8 mouse cellular contexts compared by ENCODE assay signal in genomic region chr1:185203196-185203908, GRCm38 (mm10). TPM values are rescaled to one million over a fixed set of nuclear protein-coding genes. Genes with fewer than 3 reads are reported as not detected.
A peak's percentile ranks its signal among the peaks of the same experiment; 100 is the strongest.
DNase-seq lines count a peak whose midpoint lies in the region; ATAC-seq and TF ChIP-seq lines count a peak whose summit lies in the region.

No protein-coding gene starts in this region.

- ATAC-seq in heart, embryonic 11.5 days (replicated peaks; ENCODE audit: insufficient number of reproducible peaks, low FRiP score, low TSS enrichment): 0 out of 2 replicates have a peak, but pooled peaks have one; percentile 6
- ATAC-seq in kidney, embryonic 16.5 days (ENCODE audit: low FRiP score, low TSS enrichment): no peak; the same call in 1 of the 2 replicates
- no peak for ATAC-seq in stomach, embryonic 16.5 days (ENCODE audit: insufficient read depth, low FRiP score)

- TF ChIP-seq POLR2A in cortical plate, adult 2 months (IDR thresholded peaks at IDR 0.05; ENCODE audit: extremely low read depth, insufficient read depth, low read length): no peak

- 7% methylated on average over 23 of the region's 23 CpGs for WGBS in heart, embryonic 11.5 days (ENCODE audit: insufficient replicate concordance)
- 3% methylated on average over 23 of the region's 23 CpGs for WGBS in kidney, embryonic 16.5 days
- 2% methylated on average over 23 of the region's 23 CpGs for WGBS in stomach, embryonic 16.5 days

- H3K4me3 ChIP-seq in cortical plate, adult 2 months (ENCODE audit: insufficient read depth, low read length): peak overlapping the region; percentile 92
- H3K4me3 ChIP-seq in heart, embryonic 11.5 days (ENCODE audit: low read depth, low read length): peak overlapping the region; percentile 85
- peak overlapping the region; percentile 95 for H3K4me3 ChIP-seq in kidney, embryonic 16.5 days (ENCODE audit: low read length)
- peak overlapping the region; percentile 91 for H3K4me3 ChIP-seq in stomach, embryonic 16.5 days (replicated peaks; ENCODE audit: low read length)

- peak overlapping the region; percentile 87 for H3K9ac ChIP-seq in heart, embryonic 11.5 days (ENCODE audit: low read depth, low read length)
- peak overlapping the region; percentile 94 for H3K9ac ChIP-seq in kidney, embryonic 16.5 days (replicated peaks; ENCODE audit: low read length)
- peak overlapping the region; percentile 93 for H3K9ac ChIP-seq in stomach, embryonic 16.5 days (ENCODE audit: low read length)

- DNase-seq in thymus, postnatal 0 days (ENCODE audit: low spot score): peak; percentile 29
- DNase-seq in thymus, adult 18-20 months: no peak
- DNase-seq in lung, postnatal 4 days: peak; percentile 49 to 51
- no peak for DNase-seq in T-cell, adult 2 months (ENCODE audit: low spot score)

- TF ChIP-seq CTCF in cortical plate, adult 2 months (IDR thresholded peaks at IDR 0.05; ENCODE audit: extremely low read depth, insufficient read depth, low read length): no peak

- H3K27ac ChIP-seq in cortical plate, adult 2 months (ENCODE audit: insufficient read depth, low read length): peak overlapping the region; percentile 9; the same call in 1 of the 2 replicates
- H3K27ac ChIP-seq in heart, embryonic 11.5 days (ENCODE audit: low read depth, low read length): peak overlapping the region; percentile 86
- peak overlapping the region; percentile 84 for H3K27ac ChIP-seq in kidney, embryonic 16.5 days (ENCODE audit: low read length)
- peak overlapping the region; percentile 84 for H3K27ac ChIP-seq in stomach, embryonic 16.5 days (ENCODE audit: low read length)

- H3K9me3 ChIP-seq in heart, embryonic 11.5 days (replicated peaks; ENCODE audit: control insufficient read depth, low read length): no peaks in the 10 kb centered on the region
- H3K9me3 ChIP-seq in kidney, embryonic 16.5 days (ENCODE audit: low read length): no peaks in the 10 kb centered on the region
- no peaks in the 10 kb centered on the region for H3K9me3 ChIP-seq in stomach, embryonic 16.5 days (replicated peaks; ENCODE audit: control insufficient read depth, low read length)

- H3K27me3 ChIP-seq in heart, embryonic 11.5 days (ENCODE audit: control insufficient read depth, insufficient read depth, low read length): no peaks in the 10 kb centered on the region
- no peaks in the 10 kb centered on the region for H3K27me3 ChIP-seq in kidney, embryonic 16.5 days (ENCODE audit: insufficient read depth, low read length)
- no peaks in the 10 kb centered on the region for H3K27me3 ChIP-seq in stomach, embryonic 16.5 days (ENCODE audit: control insufficient read depth, insufficient read depth, low read length)

- H3K36me3 ChIP-seq in heart, embryonic 11.5 days (ENCODE audit: control insufficient read depth, insufficient read depth, low read length): no peaks in the 10 kb centered on the region
- 0 out of 2 replicates have a peak, but pooled peaks cover 2% of the 10 kb centered on the region for H3K36me3 ChIP-seq in kidney, embryonic 16.5 days (ENCODE audit: insufficient read depth, low read length)
- H3K36me3 ChIP-seq in stomach, embryonic 16.5 days (ENCODE audit: control insufficient read depth, insufficient read depth, low read length): no peaks in the 10 kb centered on the region

- H3K4me1 ChIP-seq in cortical plate, adult 2 months (ENCODE audit: control insufficient read depth, insufficient read depth, low read length): peaks cover 4% of the 10 kb centered on the region; the same call in 1 of the 2 replicates
- peaks cover 14% of the 10 kb centered on the region for H3K4me1 ChIP-seq in heart, embryonic 11.5 days (ENCODE audit: control insufficient read depth, insufficient read depth, low read length)
- H3K4me1 ChIP-seq in kidney, embryonic 16.5 days (ENCODE audit: insufficient read depth, low read length): peaks cover 17% of the 10 kb centered on the region
- H3K4me1 ChIP-seq in stomach, embryonic 16.5 days (ENCODE audit: control insufficient read depth, insufficient read depth, low read length): peaks cover 7% of the 10 kb centered on the region

- H3K4me2 ChIP-seq in heart, embryonic 11.5 days: peak overlapping the region; percentile 93
- H3K4me2 ChIP-seq in kidney, embryonic 16.5 days (replicated peaks; ENCODE audit: low read depth, low read length): peak overlapping the region; percentile 83
- peak overlapping the region; percentile 77 for H3K4me2 ChIP-seq in stomach, embryonic 16.5 days (ENCODE audit: low read depth, low read length)

RNA-seq across cellular contexts. Expression of gene Rab3gap2, which starts 0.6 kb away (rescaled TPM):
- 16.2 and 16.8 TPM in 2 replicates for polyA plus RNA-seq in thymus, postnatal 0 days (2015; fragmentation: Nextera tagmentation; extraction: Ambion mirVana)
- polyA plus RNA-seq in cortical plate, adult 2 months (2012; rRNA removed): 48.9 and 50.8 TPM in 2 replicates
- 18.9 and 19.1 TPM in 2 replicates for polyA plus RNA-seq in heart, embryonic 11.5 days (2014; fragmentation: Nextera tagmentation; extraction: Ambion mirVana)
- polyA plus RNA-seq in kidney, embryonic 16.5 days (2015; fragmentation: Nextera tagmentation; extraction: Ambion mirVana): 23.1 and 23.8 TPM in 2 replicates
- 24.0 and 24.9 TPM in 2 replicates for polyA plus RNA-seq in stomach, embryonic 16.5 days (2015; fragmentation: Nextera tagmentation; extraction: Ambion mirVana)

Comparison
In these comparisons a context has a peak if more than half of its experiments do, and no peak if none do; other contexts are left out.
1. DNase-seq: peak in thymus, postnatal 0 days (single experiment) and lung, postnatal 4 days (2 of 2); none in thymus, adult 18-20 months (0 of 2) and T-cell, adult 2 months (single experiment).
2. H3K27ac ChIP-seq: peak in every context shown above with its lines; median percentile 86 in heart, embryonic 11.5 days; 84 in kidney, embryonic 16.5 days; 84 in stomach, embryonic 16.5 days; 9 in cortical plate, adult 2 months.
3. Peak in every context shown above with its lines, with median percentiles within 50 percentile points of each other: H3K4me3 ChIP-seq, H3K4me2 ChIP-seq and H3K9ac ChIP-seq.